Mouse (Mus musculus) spleen, postnatal 36 days (tissue): ENCODE measurements around the gene Elk3.

Experiments
- DNase-seq, 2 experiments: peaks; one replicate each; pipeline ENCODE4 v3.0.0; 2022; ENCODE audit warnings: low spot score in 2 of 2, mixed read lengths in 1 of 2

Gene Elk3

DNA sequence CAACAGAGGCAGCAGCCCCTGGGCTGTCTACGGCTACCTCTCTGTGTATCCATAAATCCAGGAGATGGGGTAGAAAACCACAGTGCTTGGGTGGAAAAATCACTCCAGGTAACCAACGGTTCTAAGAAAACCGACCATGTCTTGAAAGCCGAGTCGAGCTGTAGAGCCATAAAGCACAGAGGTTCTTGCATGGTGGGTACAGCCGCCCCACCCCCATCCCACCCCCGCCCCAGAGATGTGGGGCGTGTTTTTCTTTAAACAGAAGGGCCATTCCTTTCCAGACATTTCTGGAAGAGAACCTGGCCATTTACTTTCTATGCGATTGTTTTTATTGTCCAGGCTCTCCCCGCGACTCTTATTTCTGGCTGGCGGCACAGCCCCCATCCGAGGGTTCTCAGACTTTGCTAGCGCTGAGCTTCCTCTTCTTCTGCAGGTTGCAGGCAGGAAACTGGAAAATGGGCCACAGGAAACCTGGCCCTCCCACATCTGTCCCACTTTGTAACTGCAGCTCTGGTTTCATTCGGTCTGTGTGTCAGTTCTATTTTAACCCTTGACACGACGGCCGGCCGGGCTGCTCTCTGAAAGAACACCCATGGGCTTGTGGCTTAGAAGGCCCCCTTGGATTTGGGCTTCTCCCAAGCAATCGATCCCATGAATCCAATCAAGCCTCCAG lies 16.3 kb downstream of the Elk3 start:
- no peak for DNase-seq

DNA sequence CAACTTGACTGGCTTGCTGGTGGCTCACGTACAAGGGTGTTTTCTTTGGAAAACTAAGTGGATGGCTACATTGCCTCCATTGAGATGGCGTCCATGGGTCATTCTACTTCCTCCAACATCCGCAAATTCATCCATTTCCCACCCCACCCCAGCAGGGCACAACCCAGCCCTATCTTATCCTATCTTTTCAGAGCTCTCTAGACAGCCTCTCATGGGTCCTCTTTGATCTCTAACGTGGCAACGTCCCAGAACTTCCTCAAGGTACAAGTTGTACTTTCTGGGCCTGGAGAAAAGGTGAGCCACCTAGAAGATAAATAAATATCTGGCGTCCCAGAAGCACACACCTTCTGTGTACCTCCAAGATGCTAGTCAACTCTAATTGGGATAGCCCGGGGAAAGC lies 17.3 kb downstream of the Elk3 start:
- no peak for DNase-seq

DNA sequence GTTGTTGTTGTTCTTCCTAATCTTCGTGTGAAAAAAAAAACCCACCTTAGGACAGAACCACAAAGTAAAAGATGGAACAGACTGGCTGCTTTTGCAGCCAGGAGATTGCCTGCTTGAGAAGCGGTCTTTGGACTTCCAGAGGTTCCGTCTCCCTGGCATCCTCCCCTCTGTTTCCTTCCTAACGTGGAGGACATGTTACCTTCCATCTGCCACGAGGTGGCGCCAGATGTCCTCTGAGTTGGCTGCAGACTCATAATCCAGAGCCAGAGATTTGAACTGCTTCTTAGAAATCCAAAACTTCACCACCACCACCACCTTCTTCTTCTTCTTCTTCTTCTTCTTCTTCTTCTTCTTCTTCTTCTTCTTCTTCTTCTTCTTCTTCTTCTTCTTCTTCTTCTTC lies 19.1 kb downstream of the Elk3 start:
- peak; percentile 56 to 69 for DNase-seq

DNA sequence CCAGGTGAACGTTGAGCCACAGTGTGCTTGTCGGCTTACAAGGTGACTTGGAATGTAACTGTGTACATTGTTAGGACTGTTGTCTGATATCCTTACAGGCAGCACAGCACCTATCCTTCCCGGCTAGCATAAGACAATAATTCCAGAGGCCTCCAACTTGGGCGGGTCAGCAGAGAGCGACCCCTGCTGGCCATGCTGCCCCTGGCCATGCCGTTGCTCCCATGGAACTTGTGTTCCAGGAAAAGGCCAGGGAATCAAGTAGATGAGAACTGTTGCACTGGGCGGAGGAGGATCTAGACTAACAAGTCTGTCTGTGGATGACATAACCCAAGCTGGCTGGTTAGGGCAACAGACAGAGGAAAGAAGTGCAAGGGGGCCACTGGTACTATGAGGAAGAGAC lies 19.6 kb downstream of the Elk3 start:
- DNase-seq: no peak

DNA sequence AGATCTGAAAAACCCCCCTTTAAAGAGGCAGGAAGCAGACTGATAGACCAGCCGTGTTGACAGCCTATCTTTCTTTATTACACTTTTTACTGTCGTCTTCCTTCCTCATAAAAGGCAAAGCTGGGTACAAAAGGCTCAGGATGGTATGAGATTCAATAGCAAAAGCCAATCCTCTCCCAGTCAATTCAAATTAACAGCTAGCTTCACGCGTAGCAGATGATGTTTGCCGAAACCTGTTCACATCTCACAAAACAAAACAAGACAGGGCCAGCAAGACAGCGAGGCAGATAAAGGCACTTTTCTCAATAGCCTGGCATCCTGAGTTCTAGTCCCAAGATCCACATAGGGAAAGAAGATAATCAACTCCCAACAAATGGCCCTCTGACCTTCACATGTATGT lies 21.5 kb downstream of the Elk3 start:
- DNase-seq: no peak

DNA sequence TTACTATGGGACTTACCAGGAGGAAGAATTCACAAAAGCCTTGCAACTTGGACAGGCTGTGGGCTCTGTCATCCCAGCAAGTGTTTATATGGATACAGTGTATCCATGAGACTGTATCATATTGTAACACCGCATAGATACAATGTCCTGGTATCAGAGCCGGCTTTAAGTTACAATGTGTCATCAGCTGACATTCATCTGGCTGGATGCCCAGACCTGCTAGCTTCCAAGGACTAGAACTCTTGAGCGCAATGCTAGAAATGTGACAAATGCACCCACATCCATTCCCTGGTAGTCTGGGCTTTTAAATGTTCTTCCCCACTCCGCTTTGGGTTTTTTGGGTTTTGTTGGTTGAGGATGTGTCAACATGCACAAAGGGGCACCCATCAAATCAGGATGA lies 22.6 kb downstream of the Elk3 start:
- no peak for DNase-seq

DNA sequence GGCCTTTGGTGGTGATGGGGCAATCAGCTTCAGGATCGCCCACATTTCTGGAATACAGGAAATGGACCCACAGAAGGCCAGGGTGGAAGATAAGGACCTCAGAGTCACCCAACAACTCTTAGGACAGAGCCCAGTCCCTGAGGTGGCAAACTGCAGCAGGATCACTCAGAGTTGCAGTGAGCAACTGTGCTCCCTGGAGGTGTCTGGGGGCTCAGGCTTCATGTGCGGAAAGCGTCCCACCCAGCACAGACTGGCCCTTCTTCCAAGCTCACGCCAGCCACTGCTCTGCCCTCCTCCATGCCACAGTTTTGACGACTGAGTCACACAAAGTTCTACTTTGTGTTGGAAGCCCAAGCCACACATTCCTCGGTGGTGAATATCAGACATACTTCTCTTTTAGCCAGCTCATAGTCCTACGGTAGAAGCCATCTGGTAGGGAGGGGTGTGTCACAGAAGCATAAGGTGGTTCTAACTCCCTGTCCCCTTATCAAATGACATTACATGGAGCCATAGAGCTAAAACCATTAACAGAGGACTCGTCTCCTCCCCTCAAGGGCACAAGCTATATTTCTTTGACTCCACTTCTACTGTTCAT lies 23.3 kb downstream of the Elk3 start:
- DNase-seq: no peak

DNA sequence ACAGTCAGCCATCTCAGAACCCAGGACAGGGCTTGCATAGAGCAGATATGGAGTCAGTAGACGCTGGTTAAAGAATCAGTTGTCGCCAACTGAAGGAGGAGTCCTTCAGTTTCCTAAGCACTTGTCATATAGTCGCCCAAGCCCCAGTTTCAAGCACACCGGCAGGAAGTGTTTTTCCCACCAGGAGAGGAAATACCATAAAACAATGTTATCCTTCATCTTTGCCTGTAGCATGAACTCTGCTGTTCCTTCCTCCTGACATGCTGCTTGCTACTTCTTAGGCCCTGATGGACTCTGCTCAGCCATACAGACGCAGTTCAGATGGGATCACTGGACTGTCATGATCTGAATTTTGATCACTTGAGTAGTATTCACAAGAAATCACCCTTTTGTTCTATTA lies 25.4 kb downstream of the Elk3 start:
- DNase-seq: no peak

DNA sequence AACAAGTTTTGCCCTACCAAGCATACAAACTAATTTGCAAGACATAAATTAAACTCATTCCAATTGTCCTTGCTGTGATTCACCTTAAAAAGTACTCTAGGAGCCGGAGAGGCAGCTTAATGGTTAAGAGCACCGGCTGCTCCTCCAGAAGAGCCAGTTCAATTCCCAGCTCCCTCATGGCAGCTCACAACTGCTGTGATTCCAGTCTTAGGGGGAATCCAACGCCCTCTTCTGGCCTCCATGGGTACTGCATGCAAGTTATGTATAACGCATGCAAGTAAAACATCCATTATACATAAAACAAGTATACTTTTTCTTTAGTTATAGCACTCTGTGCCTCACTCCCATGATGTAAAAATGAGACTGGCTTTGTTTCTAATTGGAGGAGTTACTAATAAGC lies 27.7 kb downstream of the Elk3 start:
- no peak for DNase-seq

DNA sequence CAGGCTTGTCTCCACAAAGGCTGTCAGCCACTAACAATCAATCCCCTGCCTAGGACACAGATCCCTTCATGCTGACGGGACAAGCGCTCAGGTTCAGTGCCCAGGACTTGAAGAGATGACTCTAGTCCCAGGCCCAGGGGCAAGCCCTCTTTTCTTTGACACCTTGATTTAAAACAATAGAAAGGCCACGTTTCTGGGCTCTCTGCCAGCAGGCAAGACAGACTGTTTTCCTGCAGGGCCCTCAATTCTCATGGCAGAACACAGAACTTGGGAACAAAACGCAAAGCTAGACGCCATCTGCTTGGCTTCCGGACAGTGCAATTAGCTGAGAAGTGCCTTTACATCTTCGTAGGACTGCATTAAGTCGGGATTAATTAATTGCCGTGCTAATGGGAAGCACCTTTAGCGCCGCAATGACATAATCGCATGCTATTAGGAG lies 28.4 kb downstream of the Elk3 start:
- DNase-seq: no peak

DNA sequence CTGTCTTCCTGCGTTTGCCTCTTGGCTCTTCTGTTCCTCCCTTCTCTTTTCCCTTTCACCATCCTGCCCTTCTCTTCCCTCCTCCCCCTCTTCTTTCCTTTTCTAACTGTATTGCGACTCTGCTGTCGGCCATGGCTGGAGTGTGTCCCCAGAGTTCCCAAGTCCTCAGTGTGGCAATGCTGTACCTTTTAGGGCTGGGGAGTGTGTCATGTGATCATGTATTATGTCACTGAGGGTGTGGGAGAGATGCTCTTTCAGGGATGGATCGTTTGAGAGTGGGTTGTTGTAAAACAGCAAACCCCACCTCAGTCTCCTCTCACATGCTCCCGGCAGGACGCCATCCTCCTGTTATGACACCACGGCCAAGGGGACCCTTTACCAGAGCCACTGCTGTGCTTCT lies 29.8 kb downstream of the Elk3 start:
- DNase-seq: no peak

DNA sequence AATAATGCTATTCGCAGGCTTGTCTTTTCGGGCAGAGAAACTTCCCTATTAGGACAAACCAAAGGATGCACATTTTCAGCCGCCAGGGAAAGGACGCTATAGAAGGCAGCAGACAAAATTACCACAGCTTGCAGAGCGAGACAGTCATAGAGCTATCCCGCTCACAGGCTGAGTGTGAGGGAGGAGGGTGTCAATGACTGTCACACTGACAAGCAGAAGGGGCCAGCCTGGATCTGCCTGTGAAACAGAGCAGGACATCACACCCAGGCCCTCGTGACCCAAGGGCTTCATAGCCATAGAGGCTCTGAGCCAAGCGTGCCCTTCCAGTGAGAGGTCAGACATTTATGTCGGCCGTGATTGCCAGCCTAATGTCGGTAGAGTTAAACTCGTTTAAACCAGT lies 30.3 kb downstream of the Elk3 start:
- no peak for DNase-seq

DNA sequence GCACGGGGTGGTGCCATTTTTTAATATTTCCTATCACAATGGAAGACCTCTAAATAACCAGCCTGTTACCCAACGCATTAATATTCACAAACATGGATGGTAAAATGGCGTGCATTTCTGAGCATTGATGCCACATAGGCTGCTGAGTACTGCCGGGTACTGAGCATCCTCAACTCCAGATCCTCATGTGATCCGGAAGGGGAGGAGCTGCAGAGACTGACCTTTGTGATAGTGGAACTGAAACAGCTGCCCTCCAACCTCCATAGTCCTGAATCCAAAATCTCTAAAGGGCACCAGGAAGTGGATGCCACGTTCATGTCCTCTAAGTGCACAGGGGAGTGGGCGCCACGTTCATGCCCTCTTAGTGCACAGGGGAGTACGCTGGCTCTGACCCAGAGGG lies 31.9 kb downstream of the Elk3 start:
- DNase-seq: no peak

DNA sequence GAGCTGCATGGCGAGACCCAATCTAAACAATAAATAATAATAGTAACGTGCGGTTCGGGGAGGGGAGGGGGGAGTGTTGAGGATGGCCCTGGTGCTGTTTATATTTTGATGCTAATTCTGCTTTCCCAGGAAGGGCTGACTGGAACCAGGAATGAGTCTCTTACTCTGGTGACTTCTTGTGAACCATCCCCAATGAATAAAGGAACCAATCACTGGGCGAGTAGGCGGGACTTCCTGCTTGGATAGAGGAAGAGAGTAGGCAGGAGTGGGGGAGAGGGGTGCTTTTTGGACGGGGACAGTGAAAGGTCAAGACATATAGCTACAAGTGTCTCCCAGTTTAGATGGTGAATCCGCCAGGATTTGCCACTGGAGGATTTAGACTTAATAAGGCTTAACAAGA lies 32.6 kb downstream of the Elk3 start:
- no peak for DNase-seq

DNA sequence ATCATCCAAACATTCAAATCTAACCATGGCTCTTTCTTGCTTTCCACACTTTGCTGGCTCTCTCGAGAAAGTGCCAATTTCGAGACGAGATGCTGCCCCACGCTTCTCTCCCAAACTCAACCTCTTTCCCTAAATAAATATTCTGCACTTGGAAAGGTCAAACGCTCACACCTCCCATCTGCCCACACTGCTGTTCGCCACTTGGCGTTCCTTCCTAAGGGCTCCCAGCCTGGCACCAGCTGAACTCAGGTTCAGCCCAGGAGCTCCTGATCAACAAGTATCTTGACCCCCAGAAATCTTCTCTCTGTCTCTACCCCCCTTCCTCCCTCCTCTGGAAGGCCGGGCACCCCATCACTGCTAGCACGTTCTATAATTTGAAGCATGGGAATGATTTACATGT lies 34.1 kb downstream of the Elk3 start:
- DNase-seq: no peak

DNA sequence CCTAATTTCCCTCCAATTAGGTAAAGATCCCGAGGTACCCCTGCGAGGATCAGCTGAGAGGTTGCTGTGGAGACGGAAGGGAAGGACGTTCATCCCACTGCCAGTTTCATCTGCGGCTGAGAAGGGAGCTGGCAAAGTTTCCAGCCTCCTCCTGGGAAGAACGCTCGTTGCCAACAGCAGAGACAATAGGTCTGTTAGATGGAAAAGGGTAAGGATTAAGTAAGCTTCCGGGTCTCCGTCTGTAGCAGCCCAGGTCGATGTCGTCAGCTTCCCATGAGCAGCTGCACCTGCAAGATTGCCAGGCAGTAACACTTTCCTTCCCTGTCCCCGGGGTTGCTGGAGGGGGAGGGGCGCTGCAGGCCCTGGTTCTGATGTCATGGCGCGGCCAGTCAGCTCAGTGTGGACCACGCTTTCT lies 34.6 kb downstream of the Elk3 start:
- no peak for DNase-seq

DNA sequence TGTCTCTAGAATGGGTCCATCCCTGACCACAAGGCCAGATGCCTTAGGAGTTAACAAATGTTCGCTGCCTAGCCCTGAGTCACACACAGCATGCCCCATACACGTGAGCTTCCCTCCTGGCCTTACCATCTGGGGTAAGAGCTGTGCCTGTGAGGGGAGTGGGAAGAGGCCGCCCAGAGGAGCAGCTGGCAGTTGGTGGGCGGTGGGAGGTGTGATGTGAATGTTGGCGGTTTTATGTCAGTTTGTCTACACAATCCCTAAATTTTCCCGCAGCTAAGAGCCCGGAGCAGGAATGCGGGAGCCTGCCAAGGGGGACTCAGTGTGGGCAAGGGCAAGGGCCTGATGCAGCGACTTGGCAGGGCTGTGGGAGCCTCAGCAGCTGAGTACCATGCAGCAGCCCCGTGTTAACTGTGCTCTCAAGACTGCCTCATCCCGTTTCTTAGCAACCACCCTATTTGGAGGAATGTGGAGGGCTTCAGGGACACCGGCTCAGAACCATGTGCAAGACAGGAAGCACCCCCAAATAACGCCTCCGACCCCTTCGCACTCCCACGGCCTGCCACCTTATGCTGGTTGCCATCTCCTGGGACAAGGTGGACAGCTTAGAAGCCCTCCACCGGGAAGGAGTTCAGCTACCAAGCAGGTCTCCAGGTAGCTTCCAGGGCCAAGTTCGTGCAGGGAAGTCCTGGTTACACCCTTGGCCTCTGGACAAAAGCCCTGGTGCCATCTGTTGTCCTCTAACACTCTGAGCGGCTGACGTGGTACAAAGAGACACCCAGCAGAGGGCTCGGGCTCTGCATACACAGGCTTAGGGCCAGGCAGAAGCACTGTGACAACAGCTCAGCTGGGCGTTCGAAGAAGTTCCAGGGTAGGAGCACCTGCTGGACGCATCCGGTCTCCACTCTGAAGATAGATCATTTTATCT lies 35.5 kb downstream of the Elk3 start:
- no peak for DNase-seq

DNA sequence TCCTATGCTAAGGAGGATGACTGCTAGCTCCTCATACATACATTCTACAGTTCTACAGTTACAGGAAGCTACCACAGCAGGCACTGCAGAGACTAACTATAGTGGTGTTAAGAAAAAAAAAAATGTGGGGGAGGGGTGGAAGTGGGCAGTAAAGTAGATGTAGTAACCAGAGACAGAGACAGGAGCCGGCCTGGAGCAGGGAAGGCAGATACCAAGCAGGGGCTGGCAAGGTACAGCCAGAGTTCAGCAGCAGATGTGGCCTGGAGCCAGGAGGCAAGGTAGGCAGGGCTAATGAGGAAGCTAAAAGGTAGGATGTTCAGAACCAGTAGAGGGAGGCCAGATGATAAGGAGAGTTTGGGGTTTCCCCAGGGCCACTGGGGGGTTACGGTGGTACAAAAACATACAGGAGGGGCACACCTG lies 36.6 kb downstream of the Elk3 start:
- DNase-seq: peak; percentile 72 to 75

DNA sequence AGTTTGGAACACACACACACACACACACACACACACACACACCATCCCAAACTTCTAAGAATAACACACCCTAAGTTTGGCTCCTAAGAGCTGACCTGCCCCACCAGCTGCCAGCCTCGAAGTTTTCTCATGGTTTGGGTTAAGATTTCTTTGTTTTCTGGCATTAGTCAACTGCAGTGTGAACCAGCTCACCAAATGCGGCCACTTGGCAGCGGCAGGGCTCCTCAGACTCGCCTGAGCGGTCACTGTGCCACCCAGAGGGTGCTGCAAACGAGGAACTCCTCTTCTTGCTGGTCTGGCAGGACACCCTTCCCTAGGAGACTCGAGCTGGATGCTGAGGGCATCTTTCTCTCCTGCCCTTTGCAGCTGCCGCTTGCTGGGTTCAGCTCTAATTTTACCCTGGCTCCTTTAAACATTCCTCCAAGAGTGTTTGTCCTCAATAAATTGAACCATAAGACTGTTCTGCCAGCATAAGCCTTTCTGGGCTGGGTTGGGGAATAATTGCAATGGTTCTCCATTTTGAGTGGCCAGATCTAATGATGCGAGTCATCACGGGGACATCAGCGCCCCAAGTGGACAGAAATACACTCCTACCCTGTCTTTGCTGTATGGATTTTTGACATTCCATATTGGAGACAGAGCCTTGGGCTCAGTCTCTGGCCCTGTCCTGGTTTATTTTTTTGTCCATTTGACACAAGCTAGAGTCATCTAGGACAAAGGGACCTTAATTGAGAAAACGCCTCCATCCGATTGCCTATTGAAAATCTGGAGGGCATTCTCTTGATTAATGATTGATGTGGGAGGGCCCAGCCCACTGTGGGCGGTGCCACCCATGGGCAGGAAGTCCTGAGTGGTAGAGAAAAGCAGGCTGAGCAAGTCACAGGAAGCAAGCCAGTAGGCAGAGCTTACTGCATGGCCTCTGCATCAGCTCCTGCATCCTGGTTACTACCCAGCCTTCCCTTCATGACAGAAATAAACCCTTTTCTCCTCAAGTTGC lies 37.7 kb downstream of the Elk3 start:
- peak; percentile 53 to 58 for DNase-seq

DNA sequence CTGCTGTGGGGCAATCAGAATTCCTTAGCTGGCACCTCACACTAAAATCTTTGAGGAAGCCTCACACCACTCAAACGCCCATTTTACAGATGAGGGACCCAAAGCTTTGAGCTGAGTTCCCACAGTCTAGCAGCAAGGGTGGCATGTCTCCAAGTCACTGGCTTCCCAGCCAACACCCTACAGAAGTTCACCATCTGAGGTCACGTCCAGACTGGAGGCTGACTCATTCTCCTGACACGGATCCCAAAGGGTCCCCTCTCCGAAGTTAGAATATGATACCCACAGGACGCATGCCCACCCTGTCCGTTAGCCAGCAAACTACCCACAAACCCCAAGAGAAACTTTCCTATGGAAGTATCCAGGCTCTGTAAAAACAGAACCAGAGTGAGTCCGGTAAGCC lies 39.1 kb downstream of the Elk3 start:
- DNase-seq: no peak

DNA sequence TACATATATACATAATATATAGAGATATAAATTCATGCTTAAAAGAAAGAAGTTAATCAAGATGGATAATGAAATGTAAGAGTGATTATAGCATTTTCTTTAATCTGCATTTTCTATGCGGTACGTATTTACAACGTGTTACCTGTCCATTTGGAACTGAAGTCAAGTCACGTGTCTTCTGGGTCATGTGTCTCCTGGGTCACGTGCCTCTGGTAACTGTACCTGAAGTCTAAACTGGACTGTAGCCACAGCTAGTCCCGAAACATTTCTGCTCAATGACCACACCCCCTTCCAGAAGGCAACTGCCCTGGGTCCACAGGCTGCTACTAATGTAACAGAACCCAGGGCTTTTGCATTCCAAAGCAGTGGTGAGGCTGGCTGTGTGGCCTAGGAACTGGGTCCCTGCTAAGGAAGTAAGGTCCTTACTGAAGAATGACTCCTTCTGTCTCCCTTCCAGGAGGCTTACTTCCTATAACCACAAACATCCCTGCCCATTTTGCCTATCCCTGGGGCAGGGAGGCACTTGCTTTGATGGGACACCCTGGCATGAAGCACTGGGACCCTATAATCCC lies 40.0 kb downstream of the Elk3 start:
- no peak for DNase-seq
